Mouse (Mus musculus) C2C12 (cell line): ENCODE measurements around the gene Onecut1.

Experiments
- CEBPB ChIP-seq: IDR thresholded peaks from one replicate; pipeline ENCODE4 v1.6.1; 2011; ENCODE audit warnings: low read depth, mild to moderate bottlenecking, control low read depth, moderate library complexity
- CTCF ChIP-seq: IDR thresholded peaks from one replicate; pipeline ENCODE4 v1.5.1; 2011; ENCODE audit not compliant: control insufficient read depth, insufficient read depth, insufficient read length
- FOSL1 ChIP-seq: IDR thresholded peaks from one replicate; pipeline ENCODE4 v1.8.0; 2011; ENCODE audit warnings: mild to moderate bottlenecking, low read length; ENCODE audit not compliant: poor library complexity, insufficient read depth, severe bottlenecking
- MAX ChIP-seq: IDR thresholded peaks from one replicate; pipeline ENCODE4 v1.6.1; 2011; ENCODE audit warnings: mild to moderate bottlenecking, control low read depth
- MYOD1 ChIP-seq: IDR thresholded peaks from one replicate; pipeline ENCODE4 v1.6.1; 2011; ENCODE audit warnings: low read depth; ENCODE audit not compliant: control insufficient read depth, insufficient read length
- MYOG ChIP-seq: IDR thresholded peaks from one replicate; pipeline ENCODE4 v1.6.1; 2011; ENCODE audit not compliant: control insufficient read depth, insufficient read length; ENCODE audit errors: extremely low read depth
- USF1 ChIP-seq: IDR thresholded peaks from one replicate; pipeline ENCODE4 v1.6.1; 2011; ENCODE audit warnings: low read depth, mild to moderate bottlenecking, control low read depth, moderate library complexity

DNA sequence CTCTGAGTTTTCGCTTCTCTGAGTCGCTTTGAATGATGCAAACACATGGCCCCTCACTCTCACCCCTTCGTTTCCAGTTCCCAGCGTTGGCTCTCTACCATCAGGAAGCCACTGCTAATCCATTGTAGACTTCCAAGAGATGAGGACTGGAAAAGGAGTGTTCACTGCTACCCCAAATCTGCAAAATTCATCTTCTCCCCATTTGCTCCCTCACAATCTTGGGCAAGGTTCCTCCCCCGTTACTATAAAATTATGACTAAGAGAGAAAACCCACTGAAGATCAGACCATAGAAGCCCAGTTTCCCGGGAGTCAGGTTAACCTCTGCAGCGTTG is 4.2 kb upstream of the Onecut1 start:
- TF ChIP-seq MYOD1: no peak
- TF ChIP-seq CTCF: no peak
- no peak for TF ChIP-seq CEBPB
- TF ChIP-seq USF1: no peak
- TF ChIP-seq MAX: no peak
- no peak for TF ChIP-seq FOSL1
- no peak for TF ChIP-seq MYOG
